Mouse (Mus musculus): Measurements from ENCODE around the gene Rps24.
A peak's percentile ranks its signal among the peaks of the same experiment; 100 is the strongest.
"Not testable (repeated sequence)": the region's sequence is repeated elsewhere in the genome, so short reads cannot be mapped to it uniquely, and the experiment has no call there.

Rps24 gene

GRCm38 (mm10) chr14:24486773-24487227, at the start of gene Rps24, which contains the start of gene Polr3a:
Gene Rps24 (plus strand): TSS chr14:24487125.
Gene Polr3a (minus strand): TSS chr14:24487058.
- peak; percentile 85 for DNase-seq (ENCODE audit: extremely low read depth, low read depth)

GRCm38 (mm10) chr14:24443529-24443928, 43.4 kb upstream of the Rps24 start:
- not testable (repeated sequence) for DNase-seq (ENCODE audit: extremely low read depth, low read depth)

- no peak for DNase-seq (ENCODE audit: extremely low read depth, low read depth)
These were observed 28.7 kb upstream of the Rps24 start for GRCm38 (mm10) chr14:24458191-24458590.

- DNase-seq (ENCODE audit: extremely low read depth, low read depth): no peak
These were observed 18.1 kb upstream of the Rps24 start for GRCm38 (mm10) chr14:24468806-24469205.

- no peak for DNase-seq (ENCODE audit: extremely low read depth, low read depth)
These were observed 621 bp upstream of the Rps24 start for GRCm38 (mm10) chr14:24486241-24486767.

- not testable (repeated sequence) for DNase-seq (ENCODE audit: extremely low read depth, low read depth)
These were observed 2.8 kb downstream of the Rps24 start for GRCm38 (mm10) chr14:24489772-24490171.

- peak; percentile 76 for DNase-seq (ENCODE audit: extremely low read depth, low read depth)
These were observed 3.7 kb downstream of the Rps24 start for GRCm38 (mm10) chr14:24490468-24491265.

GRCm38 (mm10) chr14:24491266-24491981, 4.5 kb downstream of the Rps24 start:
- no peak for DNase-seq (ENCODE audit: extremely low read depth, low read depth)

GRCm38 (mm10) chr14:24493256-24493655, 6.3 kb downstream of the Rps24 start:
- DNase-seq (ENCODE audit: extremely low read depth, low read depth): no peak

GRCm38 (mm10) chr14:24496507-24496906, 9.6 kb downstream of the Rps24 start:
- no peak for DNase-seq (ENCODE audit: extremely low read depth, low read depth)

GRCm38 (mm10) chr14:24497443-24497842, 10.5 kb downstream of the Rps24 start:
- no peak for DNase-seq (ENCODE audit: extremely low read depth, low read depth)

GRCm38 (mm10) chr14:24498561-24499255, 11.8 kb downstream of the Rps24 start:
- DNase-seq (ENCODE audit: extremely low read depth, low read depth): no peak

GRCm38 (mm10) chr14:24499478-24499877, 12.6 kb downstream of the Rps24 start:
- DNase-seq (ENCODE audit: extremely low read depth, low read depth): no peak

GRCm38 (mm10) chr14:24500091-24500844, 13.3 kb downstream of the Rps24 start:
- no peak for DNase-seq (ENCODE audit: extremely low read depth, low read depth)

- DNase-seq (ENCODE audit: extremely low read depth, low read depth): no peak
These were observed 13.9 kb downstream of the Rps24 start for GRCm38 (mm10) chr14:24500845-24501186.

- DNase-seq (ENCODE audit: extremely low read depth, low read depth): no peak
These were observed 14.3 kb downstream of the Rps24 start for GRCm38 (mm10) chr14:24501256-24501655.

- no peak for DNase-seq (ENCODE audit: extremely low read depth, low read depth)
These were observed 20.6 kb downstream of the Rps24 start for GRCm38 (mm10) chr14:24507452-24508069.

- DNase-seq (ENCODE audit: extremely low read depth, low read depth): no peak
These were observed 21.3 kb downstream of the Rps24 start for GRCm38 (mm10) chr14:24508070-24508773.

GRCm38 (mm10) chr14:24509557-24509956, 22.6 kb downstream of the Rps24 start:
- no peak for DNase-seq (ENCODE audit: extremely low read depth, low read depth)

GRCm38 (mm10) chr14:24510218-24510617, 23.3 kb downstream of the Rps24 start:
- DNase-seq (ENCODE audit: extremely low read depth, low read depth): no peak

Measured in MEL-GATA-1-ER (cell line).